10 mouse cellular contexts compared by ENCODE assay signal in genomic region chr5:75153626-75153960, GRCm38 (mm10). TPM values are rescaled to one million over a fixed set of nuclear protein-coding genes. Genes with fewer than 3 reads are reported as not detected.
DNase-seq lines count a peak whose midpoint lies in the region; ATAC-seq and TF ChIP-seq lines count a peak whose summit lies in the region.
"Had no signal": no experiment of that assay in that cellular context is flagged by ENCODE, and none has a peak within 500 bp of the region (broad histone marks: within the 10 kb centered on the region; RNA-seq: fewer than 3 reads in every experiment).

No protein-coding gene starts in this region.

- WGBS in heart, embryonic 15.5 days = 3% methylated on average over 13 of the region's 13 CpGs
- 7% methylated on average over 13 of the region's 13 CpGs for WGBS in bone marrow, adult 2 months
- WGBS in hindbrain, embryonic 10.5 days = under 1% methylated on average over 13 of the region's 13 CpGs
- 0% methylated on average over 13 of the region's 13 CpGs for WGBS in liver, embryonic 16.5 days (ENCODE audit: insufficient replicate concordance)

- H3K4me2 ChIP-seq in heart, embryonic 15.5 days = peak overlapping the region; percentile 69
- H3K4me2 ChIP-seq in liver, embryonic 16.5 days (ENCODE audit: low read depth, low read length) = 0 out of 2 replicates have a peak overlapping the region, but pooled peaks have one; percentile 44

- intact Hi-C loops in heart, postnatal 25 days (cut with DNase I) = loop anchor here (10.0 kb wide), 3 partner anchors 449 to 1089 kb away; partner anchors contain the start of genes Lnx1 and Usp46

- peaks cover 58% of the 10 kb centered on the region for H3K4me1 ChIP-seq in heart, embryonic 15.5 days (replicated peaks)
- no peaks in the 10 kb centered on the region; the same call in 1 of the 2 replicates for H3K4me1 ChIP-seq in bone marrow, adult 2 months (ENCODE audit: control insufficient read depth, insufficient read depth, low read length)
- H3K4me1 ChIP-seq in hindbrain, embryonic 10.5 days (replicated peaks) = peaks cover 67% of the 10 kb centered on the region
- H3K4me1 ChIP-seq in liver, embryonic 16.5 days (ENCODE audit: control insufficient read depth, low read depth, low read length) = peaks cover 5% of the 10 kb centered on the region

- H3K9ac ChIP-seq in heart, embryonic 15.5 days = peak overlapping the region; percentile 60
- no peak overlapping the region for H3K9ac ChIP-seq in liver, embryonic 16.5 days (ENCODE audit: low read depth, low read length)

- peak overlapping the region; percentile 47 for H3K4me3 ChIP-seq in heart, embryonic 15.5 days
- no peak overlapping the region for H3K4me3 ChIP-seq in bone marrow, adult 2 months (replicated peaks; ENCODE audit: control insufficient read depth, low read depth, low read length)
- H3K4me3 ChIP-seq in hindbrain, embryonic 10.5 days = peak overlapping the region; percentile 60
- peak overlapping the region; percentile 36 for H3K4me3 ChIP-seq in liver, embryonic 16.5 days (ENCODE audit: low read depth, low read length)

- H3K27ac ChIP-seq in heart, embryonic 15.5 days = peak overlapping the region; percentile 72
- peak overlapping the region; percentile 15; the same call in 1 of the 2 replicates for H3K27ac ChIP-seq in bone marrow, adult 2 months (ENCODE audit: control insufficient read depth, insufficient read depth, low read depth, low read length, poor library complexity)
- H3K27ac ChIP-seq in hindbrain, embryonic 10.5 days = peak overlapping the region; percentile 85
- H3K27ac ChIP-seq in liver, embryonic 16.5 days (ENCODE audit: low read length) = no peak overlapping the region

- no peaks in the 10 kb centered on the region for H3K9me3 ChIP-seq in heart, embryonic 15.5 days (replicated peaks)
- H3K9me3 ChIP-seq in hindbrain, embryonic 10.5 days = no peaks in the 10 kb centered on the region
- no peaks in the 10 kb centered on the region for H3K9me3 ChIP-seq in liver, embryonic 16.5 days (replicated peaks; ENCODE audit: control insufficient read depth, low read length)

- H3K36me3 ChIP-seq in heart, embryonic 15.5 days = no peaks in the 10 kb centered on the region
- no peaks in the 10 kb centered on the region for H3K36me3 ChIP-seq in hindbrain, embryonic 10.5 days
- no peaks in the 10 kb centered on the region for H3K36me3 ChIP-seq in liver, embryonic 16.5 days (ENCODE audit: control insufficient read depth, insufficient read depth)

- TF ChIP-seq POLR2A in bone marrow, adult 2 months (IDR thresholded peaks at IDR 0.05; ENCODE audit: borderline replicate concordance, control insufficient read depth, low read depth, low read length) = no peak

- TF ChIP-seq CTCF in bone marrow, adult 2 months (IDR thresholded peaks at IDR 0.05; ENCODE audit: control insufficient read depth, insufficient read depth, low read length) = no peak

- ATAC-seq in heart, embryonic 15.5 days (replicated peaks; ENCODE audit: insufficient number of reproducible peaks, insufficient read depth, low FRiP score, low read depth) = no peak
- ATAC-seq in liver, embryonic 16.5 days (ENCODE audit: low read depth) = no peak
- no peak for ATAC-seq in granulocyte monocyte progenitor cell, adult 5-6 weeks (replicated peaks; ENCODE audit: poor library complexity, severe bottlenecking)
- ATAC-seq: CD4-positive, CD25-positive, alpha-beta regulatory T cell, adult 4 months had no signal

- no peak for DNase-seq in heart, postnatal 25 days (ENCODE audit: low spot score)
- no peak for DNase-seq in hindbrain, embryonic 10.5 days (ENCODE audit: low spot score)
- no peak for DNase-seq in urinary bladder, postnatal 25 days (ENCODE audit: low spot score)
- no peak for DNase-seq in ovary, adult 18-20 months (ENCODE audit: low spot score)
- DNase-seq: thymus, postnatal 25 days had no signal

- peaks cover 63% of the 10 kb centered on the region for H3K27me3 ChIP-seq in heart, embryonic 15.5 days
- H3K27me3 ChIP-seq in hindbrain, embryonic 10.5 days (ENCODE audit: insufficient read depth, poor library complexity, severe bottlenecking) = peaks cover 79% of the 10 kb centered on the region
- H3K27me3 ChIP-seq in liver, embryonic 16.5 days (ENCODE audit: control insufficient read depth, insufficient read depth, low read depth, low read length) = peaks cover 84% of the 10 kb centered on the region

RNA-seq across cellular contexts. Expression of gene Pdgfra, which starts 1.5 kb away (rescaled TPM):
- 14.7 and 19.0 TPM in 2 replicates for polyA plus RNA-seq in heart, embryonic 15.5 days (2015; fragmentation: Nextera tagmentation; extraction: Ambion mirVana)
- 10 to 100 TPM; 31.8 to 32.3 TPM for total RNA-seq in heart, postnatal 25 days (2021)
- 3.7 and 4.1 TPM in 2 replicates for polyA plus RNA-seq in bone marrow, adult 2 months (2011; ENCODE audit: insufficient read depth, insufficient read length, low replicate concordance, missing spikeins)
- polyA plus RNA-seq in hindbrain, embryonic 10.5 days (2016; fragmentation: Nextera tagmentation; extraction: Ambion mirVana) = 20.4 and 23.3 TPM in 2 replicates
- polyA plus RNA-seq in liver, embryonic 16.5 days (2015; fragmentation: Nextera tagmentation; extraction: Ambion mirVana) = 1.6 and 1.7 TPM in 2 replicates
- total RNA-seq in granulocyte monocyte progenitor cell, adult 5-6 weeks (2014; fragmentation: Nextera tagmentation) = not detected in 2 replicates
- total RNA-seq in granulocyte monocyte progenitor cell, adult 5-6 weeks (2017) = not detected in 2 replicates
